19 mouse cellular contexts compared by ENCODE assay signal in genomic region chr12:58112643-58113042, GRCm38 (mm10).
"Had no signal": no experiment of that assay in that cellular context is flagged by ENCODE, and none has a peak within 500 bp of the region (broad histone marks: within the 10 kb centered on the region; RNA-seq: fewer than 3 reads in every experiment).

No protein-coding gene starts in this region.

- H3K4me3 ChIP-seq: limb, embryonic 10.5 days; limb, embryonic 13.5 days; liver, embryonic 12.5 days; liver, embryonic 15.5 days; lung, embryonic 15.5 days; megakaryocyte, embryonic 14.5 days; neural tube, embryonic 13.5 days had no signal

- H3K27ac ChIP-seq: limb, embryonic 10.5 days; limb, embryonic 13.5 days; liver, embryonic 12.5 days; liver, embryonic 15.5 days; lung, embryonic 15.5 days; neural tube, embryonic 13.5 days had no signal

- H3K27me3 ChIP-seq: limb, embryonic 13.5 days; liver, embryonic 12.5 days; liver, embryonic 15.5 days; lung, embryonic 15.5 days; megakaryocyte, embryonic 14.5 days; neural tube, embryonic 13.5 days had no signal

- ATAC-seq: intestine, postnatal 0 days; liver, embryonic 12.5 days had no signal

- H3K4me1 ChIP-seq: limb, embryonic 10.5 days; limb, embryonic 13.5 days; liver, embryonic 12.5 days; liver, embryonic 15.5 days; lung, embryonic 15.5 days; megakaryocyte, embryonic 14.5 days; neural tube, embryonic 13.5 days had no signal

- H3K9me3 ChIP-seq: limb, embryonic 10.5 days; limb, embryonic 13.5 days; liver, embryonic 12.5 days; liver, embryonic 15.5 days; lung, embryonic 15.5 days; neural tube, embryonic 13.5 days had no signal

- H3K4me2 ChIP-seq: limb, embryonic 13.5 days; liver, embryonic 12.5 days; liver, embryonic 15.5 days; lung, embryonic 15.5 days; midbrain, embryonic 11.5 days; neural tube, embryonic 13.5 days had no signal

- H3K9ac ChIP-seq: limb, embryonic 13.5 days; liver, embryonic 12.5 days; liver, embryonic 15.5 days; lung, embryonic 15.5 days; neural tube, embryonic 13.5 days had no signal

- DNase-seq: kidney, postnatal 10 days; kidney, postnatal 4 days; liver; lung, adult 18-20 months; lung, postnatal 10 days; lung, postnatal 36 days; midbrain, embryonic 14.5 days; right cerebral cortex, postnatal 25 days; thymus, adult 18-20 months; thymus, postnatal 36 days had no signal

- H3K36me3 ChIP-seq: limb, embryonic 10.5 days; limb, embryonic 13.5 days; liver, embryonic 12.5 days; liver, embryonic 15.5 days; lung, embryonic 15.5 days; neural tube, embryonic 13.5 days had no signal
